Mouse (Mus musculus): ENCODE results near the gene Olfr1513. TPM values are rescaled to one million over a fixed set of nuclear protein-coding genes. Genes with fewer than 3 reads are reported as not detected.
"Not testable (repeated sequence)": the region's sequence is repeated elsewhere in the genome, so short reads cannot be mapped to it uniquely, and the experiment has no call there.

The Olfr1513 gene
- total RNA-seq, 2 experiments from 2014 or later, result not detected

- DNase-seq (ENCODE audit: low spot score in 2 of 2), result no peak
Observed at GRCm38 (mm10) chr14:52313931-52314807, 42.0 kb downstream of the Olfr1513 start.

GRCm38 (mm10) chr14:52310906-52311305, 45.3 kb downstream of the Olfr1513 start:
- DNase-seq (ENCODE audit: low spot score in 2 of 2), result peak; percentile 19 to 78
- intact Hi-C loops (cut with DNase I), result no loop called here

More at GRCm38 (mm10) chr14:52313931-52314807, 42.0 kb downstream of the Olfr1513 start:
- intact Hi-C loops (cut with DNase I), result no loop called here

- intact Hi-C loops (cut with DNase I); DNase-seq (ENCODE audit: low spot score in 2 of 2): not testable (repeated sequence)
Observed at GRCm38 (mm10) chr14:52310343-52310742, 45.9 kb downstream of the Olfr1513 start.

- no peak for DNase-seq (ENCODE audit: low spot score in 2 of 2)
- intact Hi-C loops (cut with DNase I), result no loop called here
Observed at GRCm38 (mm10) chr14:52306100-52306499, 50.1 kb downstream of the Olfr1513 start.

- peak; percentile 93 to 97 for DNase-seq (ENCODE audit: low spot score in 2 of 2)
- intact Hi-C loops (cut with DNase I), result loop anchor here (1.0 to 2.0 kb wide), 2 partner anchors 25 to 34 kb away; partner anchors contain the start of genes Rab2b and Tox4
Observed at GRCm38 (mm10) chr14:52304644-52305271, 51.5 kb downstream of the Olfr1513 start, which contains the start of gene Mettl3. Gene Mettl3 (minus strand): TSS chr14:52305128.

- DNase-seq (ENCODE audit: low spot score in 2 of 2); intact Hi-C loops (cut with DNase I): not testable (repeated sequence)
Observed at GRCm38 (mm10) chr14:52303517-52303916, 52.7 kb downstream of the Olfr1513 start.

Other genes starting within 250 kb of the Olfr1513 start
- 1 to 10 TPM; 2.4 to 2.8 TPM for gene Rpgrip1, start 245.7 kb downstream of the Olfr1513 start, total RNA-seq (2021)
- 10 to 100 TPM; 50.5 to 52.0 TPM for gene Supt16, start 159.0 kb downstream of the Olfr1513 start, total RNA-seq (2021)
- gene Chd8, start 98.6 kb downstream of the Olfr1513 start, total RNA-seq (2021), result 100 to 1,000 TPM; 115 to 122 TPM
- gene Tox4, start 77.3 kb downstream of the Olfr1513 start, total RNA-seq (2021), result 10 to 100 TPM; 65.5 to 66.8 TPM
- 10 to 100 TPM; 30.9 to 32.4 TPM for gene Rab2b, start 76.9 kb downstream of the Olfr1513 start, total RNA-seq (2021)
- gene Mettl3, start 51.3 kb downstream of the Olfr1513 start, total RNA-seq (2021), result 10 to 100 TPM; 39.8 to 41.5 TPM
- gene Sall2, start 27.6 kb downstream of the Olfr1513 start, total RNA-seq (2021), result 10 to 100 TPM; 32.3 to 33.4 TPM
- gene Olfr1512, start 22.8 kb upstream of the Olfr1513 start, total RNA-seq (2021), result not detected
- not detected for gene Olfr1511, start 41.0 kb upstream of the Olfr1513 start, total RNA-seq (2021)
- gene Olfr1510, start 58.0 kb upstream of the Olfr1513 start, total RNA-seq (2021), result not detected
- gene Olfr1509, start 86.6 kb upstream of the Olfr1513 start, total RNA-seq (2021), result not detected
- not detected for gene Olfr1508, start 111.1 kb upstream of the Olfr1513 start, total RNA-seq (2021)
- not detected for gene Olfr1507, start 139.3 kb upstream of the Olfr1513 start, total RNA-seq (2021)

Measured in left cerebral cortex, postnatal 25 days (tissue).